Mouse (Mus musculus) central nervous system, embryonic 18 days (tissue): ENCODE results near the gene Gm3072. TPM values are rescaled to one million over a fixed set of nuclear protein-coding genes. Genes with fewer than 3 reads are reported as not detected.

Experiments
- polyA plus RNA-seq: library from polyadenylated mRNA; depleted of rRNA; stranded (reverse); fragments of >200 nt; gene quantifications from 2 replicates; pipeline ENCODE4 v1.2.3, GENCODE M21; 2012; rRNA removed

Gm3072 gene
- not detected in 2 replicates for polyA plus RNA-seq

GRCm38 (mm10) chr14:41624512-41624911 is at the start of gene Gm3072:
Gene Gm3072 (minus strand): TSS chr14:41624612.

GRCm38 (mm10) chr14:41646387-41646786 is 22.0 kb upstream of the Gm3072 start, which contains the start of gene Gm3676:
Gene Gm3676 (minus strand): TSS chr14:41646487.

GRCm38 (mm10) chr14:41572911-41573310 is 51.5 kb downstream of the Gm3072 start, which contains the start of gene 1700049E17Rik2:
Gene 1700049E17Rik2 (plus strand): TSS chr14:41573211.

Other genes with a start within 250 kb of the Gm3072 start
- gene Gm7945, start 238.2 kb downstream of the Gm3072 start, polyA plus RNA-seq: not detected in 2 replicates
- not detected in 2 replicates for gene Gm6482, start 216.3 kb downstream of the Gm3072 start, polyA plus RNA-seq
- not detected in 2 replicates for gene Gm7954, start 171.1 kb downstream of the Gm3072 start, polyA plus RNA-seq
- gene Gm3486, start 135.1 kb downstream of the Gm3072 start, polyA plus RNA-seq: not detected in 2 replicates
- not detected in 2 replicates for gene Gm7970, start 69.0 kb downstream of the Gm3072 start, polyA plus RNA-seq
- gene 1700049E17Rik2, start 51.4 kb downstream of the Gm3072 start, polyA plus RNA-seq: not detected in 2 replicates
- not detected in 2 replicates for gene Gm3676, start 21.9 kb upstream of the Gm3072 start, polyA plus RNA-seq
- not detected in 2 replicates for gene Gm8068, start 77.3 kb upstream of the Gm3072 start, polyA plus RNA-seq
- not detected in 2 replicates for gene Gm7929, start 126.0 kb upstream of the Gm3072 start, polyA plus RNA-seq
- not detected in 2 replicates for gene Gm47189, start 147.8 kb upstream of the Gm3072 start, polyA plus RNA-seq